Mouse (Mus musculus) CH12.LX (cell line): ENCODE measurements around the gene Mrtfb. TPM values are rescaled to one million over a fixed set of nuclear protein-coding genes. Genes with fewer than 3 reads are reported as not detected.

Experiments used
- DNase-seq: peaks from one replicate; pipeline ENCODE4 v3.0.0-alpha.2; 2013; ENCODE audit errors: extremely low read depth
- H3K27ac ChIP-seq: 2 replicates; pipeline ENCODE4 v1.5.1; 2012; ENCODE audit warnings: low read depth, mild to moderate bottlenecking, control low read depth, moderate library complexity; ENCODE audit not compliant: insufficient read depth
- H3K27me3 ChIP-seq: replicated peaks from 2 replicates; pipeline ENCODE3; 2012; ENCODE audit warnings: inconsistent platforms
- H3K36me3 ChIP-seq, 2 experiments: replicated peaks in 1 of 2; 2 replicates each; pipeline versions ENCODE3 to v1.6.1; 2012; ENCODE audit warnings: inconsistent platforms in 1 of 2, low read length in 1 of 2, mild to moderate bottlenecking in 1 of 2, mixed read lengths in 1 of 2, moderate library complexity in 1 of 2; ENCODE audit not compliant: control insufficient read depth in 1 of 2, insufficient read depth in 1 of 2
- H3K4me1 ChIP-seq, 2 experiments: 2 replicates each; pipeline ENCODE4 v1.6.1; 2012; ENCODE audit warnings: inconsistent platforms in 1 of 2, moderate library complexity in 1 of 2; ENCODE audit not compliant: insufficient read depth in 2 of 2, control insufficient read depth in 1 of 2
- H3K4me2 ChIP-seq: 2 replicates; pipeline ENCODE4 v1.6.1; 2012; ENCODE audit warnings: low read depth, mild to moderate bottlenecking, control low read depth; ENCODE audit not compliant: poor library complexity, insufficient read depth, severe bottlenecking
- H3K4me3 ChIP-seq, 3 experiments: fragments of 150-350 bp in 1 of 3; sonication (generic) in 1 of 3; replicated peaks in 1 of 3; 2 replicates each; pipeline versions ENCODE3 to v1.5.1; 2011 to 2012; ENCODE audit warnings: low read depth in 2 of 3, low read length in 2 of 3, mild to moderate bottlenecking in 2 of 3, moderate library complexity in 2 of 3, control low read depth in 1 of 3, improper control_type of control experiment in 1 of 3, inconsistent platforms in 1 of 3, mixed read lengths in 1 of 3; ENCODE audit not compliant: poor library complexity in 1 of 3
- H3K79me2 ChIP-seq: replicated peaks from 2 replicates; pipeline ENCODE4 v1.6.1; 2012; ENCODE audit warnings: mild to moderate bottlenecking, moderate library complexity; ENCODE audit not compliant: control insufficient read depth, poor library complexity, insufficient read depth, severe bottlenecking; ENCODE audit errors: extremely low read depth
- H3K9ac ChIP-seq: 2 replicates; pipeline ENCODE4 v1.6.1; 2012; ENCODE audit warnings: low read depth, mild to moderate bottlenecking, control low read depth, moderate library complexity; ENCODE audit not compliant: insufficient read depth
- H3K9me3 ChIP-seq: replicated peaks from 2 replicates; pipeline ENCODE3; 2012; ENCODE audit warnings: low read length, inconsistent platforms, mixed read lengths
- CTCF ChIP-seq, 2 experiments: IDR thresholded peaks in 1 of 2; conservative IDR thresholded peaks in 1 of 2; 2 replicates each; pipeline ENCODE4 v1.5.1; 2011 to 2012; ENCODE audit warnings: low read depth in 2 of 2, low read length in 2 of 2, improper control_type of control experiment in 1 of 2, inconsistent platforms in 1 of 2, mild to moderate bottlenecking in 1 of 2, moderate library complexity in 1 of 2
- E2F4 ChIP-seq: IDR thresholded peaks from 2 replicates; pipeline ENCODE4 v1.6.1; 2011; ENCODE audit warnings: low read depth, low read length, improper control_type of control experiment; ENCODE audit not compliant: insufficient replicate concordance
- ETS1 ChIP-seq: conservative IDR thresholded peaks from 2 replicates; pipeline ENCODE4 v1.6.1; 2012; ENCODE audit warnings: low read depth, mild to moderate bottlenecking, inconsistent platforms, low read length, improper control_type of control experiment, moderate library complexity
- GABPA ChIP-seq: IDR thresholded peaks from 2 replicates; pipeline ENCODE4 v1.6.1; 2012; ENCODE audit warnings: low read depth, low read length, improper control_type of control experiment, inconsistent platforms; ENCODE audit not compliant: insufficient replicate concordance
- HCFC1 ChIP-seq: IDR thresholded peaks from 2 replicates; pipeline ENCODE4 v1.6.1; 2012; ENCODE audit warnings: low read depth, mild to moderate bottlenecking, inconsistent platforms, low read length, improper control_type of control experiment
- IRF4 ChIP-seq: IDR thresholded peaks from 2 replicates; pipeline ENCODE4 v1.6.1; 2014; ENCODE audit warnings: low read depth, mild to moderate bottlenecking, inconsistent platforms, low read length, improper control_type of control experiment
- JUND ChIP-seq: conservative IDR thresholded peaks from 2 replicates; pipeline ENCODE4 v1.6.1; 2011; ENCODE audit warnings: low read depth, low read length, improper control_type of control experiment
- KAT2A ChIP-seq: IDR thresholded peaks from 2 replicates; pipeline ENCODE4 v1.6.1; 2012; ENCODE audit warnings: low read length, improper control_type of control experiment, inconsistent platforms; ENCODE audit not compliant: insufficient replicate concordance
- MAX ChIP-seq: IDR thresholded peaks from 2 replicates; pipeline ENCODE4 v1.6.1; 2011; ENCODE audit warnings: low read length, improper control_type of control experiment
- MAZ ChIP-seq: IDR thresholded peaks from 2 replicates; pipeline ENCODE4 v1.6.1; 2012; ENCODE audit warnings: low read depth, mild to moderate bottlenecking, inconsistent platforms, low read length, improper control_type of control experiment, moderate library complexity
- MEF2A ChIP-seq: IDR thresholded peaks from 2 replicates; pipeline ENCODE4 v1.6.1; 2014; ENCODE audit warnings: low read depth, mild to moderate bottlenecking, inconsistent platforms, low read length, improper control_type of control experiment, borderline replicate concordance
- MXI1 ChIP-seq: IDR thresholded peaks from 2 replicates; pipeline ENCODE4 v1.6.1; 2011; ENCODE audit warnings: mild to moderate bottlenecking, low read depth, low read length, improper control_type of control experiment
- MYC ChIP-seq: IDR thresholded peaks from 2 replicates; pipeline ENCODE4 v1.6.1; 2011; ENCODE audit warnings: low read depth, mild to moderate bottlenecking, improper control_type of control experiment, low read length
- NRF1 ChIP-seq: IDR thresholded peaks from 2 replicates; pipeline ENCODE4 v1.6.1; 2014; ENCODE audit warnings: low read depth, mild to moderate bottlenecking, inconsistent platforms, low read length, improper control_type of control experiment, moderate library complexity
- POLR2AphosphoS2 ChIP-seq: IDR thresholded peaks from 2 replicates; pipeline ENCODE4 v1.6.1; 2011; ENCODE audit warnings: low read depth, low read length, improper control_type of control experiment
- RAD21 ChIP-seq: IDR thresholded peaks from 2 replicates; pipeline ENCODE4 v1.6.1; 2011; ENCODE audit warnings: low read depth, mild to moderate bottlenecking, low read length, improper control_type of control experiment, moderate library complexity
- TBP ChIP-seq: conservative IDR thresholded peaks from 2 replicates; pipeline ENCODE4 v1.6.1; 2011; ENCODE audit warnings: low read depth, low read length, improper control_type of control experiment
- UBTF ChIP-seq: IDR thresholded peaks from 2 replicates; pipeline ENCODE4 v1.6.1; 2012; ENCODE audit warnings: low read depth, mild to moderate bottlenecking, inconsistent platforms, low read length, improper control_type of control experiment, moderate library complexity
- USF2 ChIP-seq: conservative IDR thresholded peaks from 2 replicates; pipeline ENCODE4 v1.6.1; 2011; ENCODE audit warnings: low read depth, low read length, improper control_type of control experiment
- ZC3H11A ChIP-seq: IDR thresholded peaks from 2 replicates; pipeline ENCODE4 v1.6.1; 2012; ENCODE audit warnings: low read depth, mild to moderate bottlenecking, inconsistent platforms, low read length, improper control_type of control experiment
- ZKSCAN1 ChIP-seq: IDR thresholded peaks from 2 replicates; pipeline ENCODE4 v1.6.1; 2012; ENCODE audit warnings: low read depth, inconsistent platforms, low read length, improper control_type of control experiment, borderline replicate concordance
- ZNF384 ChIP-seq: IDR thresholded peaks from 2 replicates; pipeline ENCODE4 v1.6.1; 2012; ENCODE audit warnings: low read depth, low read length, improper control_type of control experiment, inconsistent platforms
- dilution Hi-C: fragments of 300-500 bp; cut with MboI; formaldehyde crosslinking; loops from 2 replicates; pipeline ENCODE4 v1.14.3; 2020; ENCODE audit warnings: low sequenced_read_pairs; ENCODE audit not compliant: extremely low pct_unique_long_range_greater_than_20kb, extremely low pct_ligation_motif_present
- in situ Hi-C: fragments of 300-500 bp; cut with MboI; formaldehyde crosslinking; loops from 3 replicates; pipeline ENCODE4 v1.14.3; 2019; ENCODE audit warnings: low sequenced_read_pairs, low pct_ligation_motif_present, low pct_unique_long_range_greater_than_20kb, mixed read lengths
- polyA plus RNA-seq: library from polyadenylated mRNA; unstranded; fragments of >175 nt; gene quantifications from 2 replicates; pipeline ENCODE4 v1.2.1, GENCODE M21; 2012; ENCODE audit warnings: low read depth; ENCODE audit not compliant: insufficient read length
- total RNA-seq, 2 experiments: library from RNA; depleted of rRNA; stranded (reverse); fragments of 300-350 nt in 1 of 2; fragments of >200 nt in 1 of 2; gene quantifications; 2 replicates each; pipeline ENCODE4 v1.2.3; 2012 to 2014

The Mrtfb gene
- total and polyA plus RNA-seq, 3 experiments: 3.2 to 9.4 (median 4.4) TPM

DNA sequence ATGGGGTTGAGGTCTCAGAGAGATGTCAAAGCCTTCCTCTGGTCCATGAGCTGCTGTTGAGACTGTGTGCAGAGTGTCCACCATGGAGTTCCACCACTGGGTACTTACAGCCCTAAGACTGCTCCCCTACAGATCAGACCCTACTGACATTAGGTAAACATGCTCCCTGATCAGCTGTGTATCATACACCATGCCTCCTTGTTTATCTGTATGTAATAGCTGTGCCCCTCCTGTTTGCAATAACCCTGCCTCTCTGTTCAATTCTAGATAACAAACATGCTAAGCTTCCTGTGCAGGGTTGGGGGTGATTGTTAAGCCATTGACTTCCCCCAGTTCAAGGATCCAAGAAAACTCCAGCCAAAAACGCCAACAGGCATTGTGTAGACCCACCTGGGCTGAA lies 174.7 kb downstream of the Mrtfb start:
- H3K9ac ChIP-seq: no peak overlapping the region
- in situ Hi-C loops: loop anchor here (25.0 kb wide), 1 partner anchor 306 kb away; the partner anchor contains the start of gene Pla2g10
- peaks cover 2 to 3% of the 10 kb centered on the region in 2 experiments; a peak in 1 of 4 replicates for H3K4me1 ChIP-seq
- no peaks in the 10 kb centered on the region for H3K9me3 ChIP-seq
- no peak overlapping the region for H3K4me2 ChIP-seq
- H3K36me3 ChIP-seq: no peaks in the 10 kb centered on the region
- DNase-seq: no peak
- H3K27me3 ChIP-seq: peaks cover 4% of the 10 kb centered on the region
- H3K27ac ChIP-seq: no peak overlapping the region
- no peaks in the 10 kb centered on the region for H3K79me2 ChIP-seq
- TF ChIP-seq ZKSCAN1 (no peak), E2F4 (no peak)
- dilution Hi-C loops: no loop called here
- H3K4me3 ChIP-seq: no peak overlapping the region

DNA sequence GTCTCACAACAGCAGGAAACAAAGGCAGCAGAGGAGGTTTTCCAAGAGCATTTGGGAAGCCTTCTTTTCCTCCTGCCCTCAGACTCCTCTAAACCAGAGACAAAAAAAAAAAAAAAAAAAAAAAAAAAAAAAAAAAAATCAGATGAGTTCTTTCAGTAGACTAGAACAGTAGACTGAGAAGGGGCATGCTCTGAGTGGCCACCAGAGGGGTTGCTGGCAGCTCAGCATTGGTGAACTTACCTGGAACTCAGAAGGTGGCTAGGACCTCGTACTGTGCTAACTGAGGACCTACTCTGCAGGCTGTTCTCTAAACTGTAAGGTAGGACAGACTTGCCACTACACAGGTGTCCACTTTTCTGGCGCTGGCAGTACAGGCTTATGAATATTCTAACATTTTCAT lies 179.3 kb downstream of the Mrtfb start:
- dilution Hi-C loops: no loop called here
- no peak overlapping the region for H3K27ac ChIP-seq

DNA sequence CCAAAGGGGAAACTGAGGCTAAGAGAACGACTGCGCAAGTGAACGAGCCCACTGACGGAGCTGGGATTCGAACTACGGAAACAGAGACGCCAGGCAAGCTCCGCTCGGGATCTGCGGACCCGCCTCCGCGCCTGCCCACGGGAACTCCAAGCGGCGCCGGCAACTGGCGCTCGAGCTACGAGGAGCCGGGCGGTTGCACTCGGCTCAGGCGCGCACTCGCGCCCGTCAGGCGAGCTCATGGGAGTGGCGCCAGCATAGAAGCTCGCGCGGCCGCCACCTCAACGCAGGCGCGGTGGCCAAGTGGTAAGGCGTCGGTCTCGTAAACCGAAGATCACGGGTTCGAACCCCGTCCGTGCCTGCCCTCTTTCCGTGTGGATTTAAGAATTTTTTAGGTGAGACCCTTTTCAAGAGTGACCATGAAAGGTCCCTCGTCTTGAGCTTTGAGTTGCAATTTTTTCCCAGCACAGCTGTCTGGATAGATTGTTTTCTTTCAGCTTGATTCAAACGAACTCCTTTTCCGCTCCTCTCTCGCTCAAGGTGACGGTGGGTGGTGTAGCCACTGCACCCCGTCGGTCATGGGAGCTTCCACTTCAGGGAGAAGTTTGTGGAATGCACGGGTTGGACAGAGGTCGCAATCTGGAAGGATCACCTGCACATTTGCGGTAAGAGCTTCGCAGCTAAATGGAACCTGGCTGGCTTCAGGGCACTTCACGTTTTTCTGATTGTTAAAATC lies 180.9 kb downstream of the Mrtfb start:
- Histone ChIP-seq H3K36me3 (no peaks in the 10 kb centered on the region), H3K79me2 (no peaks in the 10 kb centered on the region), H3K9me3 (no peaks in the 10 kb centered on the region), H3K4me3 (peak overlapping the region; percentile 69 to 99 (median 82)), H3K4me2 (peak overlapping the region; percentile 79), H3K9ac (peak overlapping the region; percentile 71), H3K27me3 (no peaks in the 10 kb centered on the region), H3K27ac (no peak overlapping the region), H3K4me1 (peaks cover 0 to 14% of the 10 kb centered on the region in 2 experiments; a peak in 2 of 4 replicates)
- peak; percentile 97 for DNase-seq
- in situ Hi-C loops (loop anchor here (25.0 kb wide), 1 partner anchor 300 kb away; the partner anchor contains the start of gene Pla2g10), dilution Hi-C loops (no loop called here)
- no peak for TF ChIP-seq GABPA
- TF ChIP-seq ETS1: no peak
- TF ChIP-seq ZC3H11A: no peak
- TF ChIP-seq HCFC1: peak; percentile 58; the same call in 1 of the 2 replicates
- no peak for TF ChIP-seq CTCF (conservative IDR thresholded peaks at IDR 0.05 in 1 of 2, IDR thresholded peaks at IDR 0.05 in 1 of 2; ENCODE audit: low read depth in 2 of 2, low read length in 2 of 2)
- TF ChIP-seq MEF2A: peak; percentile 80
- TF ChIP-seq POLR2AphosphoS2: no peak
- no peak; the same call in 1 of the 2 replicates for TF ChIP-seq MAX
- TF ChIP-seq MAZ: no peak
- TF ChIP-seq MXI1: no peak
- peak; percentile 85 for TF ChIP-seq NRF1
- TF ChIP-seq ZKSCAN1: no peak
- TF ChIP-seq TBP: peak; percentile 99
- no peak for TF ChIP-seq USF2
- TF ChIP-seq UBTF: peak; percentile 98
- TF ChIP-seq MYC: no peak
- TF ChIP-seq KAT2A: peak; percentile 93; the same call in 1 of the 2 replicates
- TF ChIP-seq ZNF384: no peak
- peak; percentile 77; the same call in 1 of the 2 replicates for TF ChIP-seq IRF4
- no peak for TF ChIP-seq JUND

More for the DNA sequence above, 179.3 kb downstream of the Mrtfb start:
- in situ Hi-C loops: loop anchor here (25.0 kb wide), 1 partner anchor 302 kb away; the partner anchor contains the start of gene Pla2g10
- 0 out of 2 replicates have a peak overlapping the region, but pooled peaks have one; percentile 79 for H3K4me2 ChIP-seq
- no peak; the same call in 1 of the 2 replicates for TF ChIP-seq RAD21
- peak in 1 of 2 experiments; percentile 33; a peak in 2 of 4 replicates for TF ChIP-seq CTCF (conservative IDR thresholded peaks at IDR 0.05 in 1 of 2, IDR thresholded peaks at IDR 0.05 in 1 of 2; ENCODE audit: low read depth in 2 of 2, low read length in 2 of 2)
- peak; percentile 96 for TF ChIP-seq ZNF384
- TF ChIP-seq ZKSCAN1: no peak
- TF ChIP-seq, all 38 proteins: peak for 2
- Histone ChIP-seq H3K9me3 (no peaks in the 10 kb centered on the region), H3K4me1 (peaks cover 0 to 14% of the 10 kb centered on the region in 2 experiments; a peak in 2 of 4 replicates), H3K27me3 (peaks cover 2% of the 10 kb centered on the region), H3K9ac (no peak overlapping the region), H3K4me3 (no peak overlapping the region), H3K36me3 (no peaks in the 10 kb centered on the region), H3K79me2 (no peaks in the 10 kb centered on the region)
- DNase-seq: peak; percentile 43
